Mouse (Mus musculus) erythroblast, adult 5-6 weeks (primary cell): Measurements from ENCODE around the gene Clnk. TPM values are rescaled to one million over a fixed set of nuclear protein-coding genes. Genes with fewer than 3 reads are reported as not detected.

Experiments
- ATAC-seq: replicated peaks from 2 replicates; pipeline ENCODE4 v1.8.0; 2016; ENCODE audit warnings: moderate number of reproducible peaks, mild to moderate bottlenecking, moderate TSS enrichment, inconsistent platforms; ENCODE audit not compliant: poor library complexity, low FRiP score, severe bottlenecking
- total RNA-seq, 2 experiments: library from RNA; stranded (forward) in 1 of 2; stranded (reverse) in 1 of 2; fragments of 150-400 nt in 1 of 2; fragments of 200-764, 138-1000 nt in 1 of 2; gene quantifications; 2 replicates each; pipeline versions ENCODE4 v1.2.3 to v1.2.4; 2015 to 2017; ENCODE audit warnings: low replicate concordance in 2 of 2

The Clnk gene
- total RNA-seq, 2 experiments from 2014 or later: not detected

DNA sequence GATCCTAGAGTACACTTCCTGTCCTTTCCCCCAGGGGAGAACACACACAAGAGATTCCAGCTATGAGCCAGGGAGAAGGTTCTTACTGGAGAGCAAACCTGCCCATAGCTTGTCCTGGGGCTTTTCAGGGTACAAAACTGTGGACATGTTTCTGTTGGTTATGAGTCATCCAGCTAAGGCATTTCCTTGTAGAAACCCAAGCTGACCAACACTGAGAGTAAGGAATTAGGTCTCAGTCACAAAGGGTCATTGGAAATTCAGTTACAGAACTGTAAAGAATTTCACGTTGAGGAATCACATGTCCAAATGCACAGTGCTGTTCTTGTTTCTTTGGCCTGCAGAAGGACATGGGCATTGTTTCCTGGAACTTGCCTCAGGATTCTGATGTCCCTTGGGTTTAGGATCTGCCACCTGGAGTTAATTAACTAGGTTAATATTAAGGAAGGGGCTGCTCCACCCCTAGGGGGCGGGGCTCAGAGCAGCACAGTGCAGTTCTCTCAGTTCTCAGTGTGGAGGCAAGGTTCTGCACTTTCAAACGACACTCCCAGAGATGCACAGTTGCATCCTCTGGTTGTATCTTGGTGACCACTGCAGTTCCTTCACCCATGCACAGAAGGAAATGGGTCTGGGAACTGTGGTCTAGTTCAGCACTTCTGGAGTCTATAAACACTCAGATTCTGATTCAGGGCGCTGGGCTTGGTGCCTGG lies 18.4 kb downstream of the Clnk start:
- ATAC-seq: no peak

DNA sequence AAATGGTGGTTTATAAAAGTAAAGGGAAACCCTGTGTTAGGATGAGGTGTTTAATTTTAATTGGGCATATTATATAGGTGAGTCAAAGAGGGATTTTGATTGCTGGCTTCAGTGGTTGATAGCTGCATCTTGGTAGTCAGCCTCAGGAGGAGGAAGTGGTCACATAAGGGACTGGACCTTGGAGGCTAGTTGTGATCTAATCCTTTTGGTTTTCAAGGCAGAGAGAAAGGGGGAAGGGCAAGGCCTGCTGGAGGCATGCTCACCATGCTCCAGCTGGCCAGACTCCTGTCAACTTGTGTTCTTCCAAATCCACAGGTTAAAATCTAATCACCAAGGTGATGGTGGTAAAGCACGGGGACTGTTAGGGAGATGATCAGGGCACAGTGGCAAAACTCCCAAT lies 19.0 kb downstream of the Clnk start:
- ATAC-seq: no peak

DNA sequence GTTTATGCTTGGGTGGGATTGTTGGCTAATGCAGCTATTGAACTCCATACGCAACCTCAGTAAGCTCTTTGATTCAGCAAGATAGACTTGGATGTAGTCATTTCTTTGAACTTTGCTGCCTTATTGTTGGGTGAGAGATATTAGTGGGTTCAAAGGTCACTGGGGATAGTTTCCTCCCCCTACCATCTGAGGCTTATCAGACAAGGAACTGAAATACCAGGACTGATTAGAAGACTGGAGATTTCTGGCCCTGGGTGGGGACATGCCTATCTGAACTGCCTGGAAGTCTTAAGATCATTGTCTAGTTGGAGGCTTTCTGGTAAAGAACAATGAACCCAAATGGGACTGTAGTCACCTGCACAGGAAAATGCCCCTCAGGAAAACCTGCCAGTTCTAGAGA lies 26.4 kb downstream of the Clnk start:
- no peak for ATAC-seq

DNA sequence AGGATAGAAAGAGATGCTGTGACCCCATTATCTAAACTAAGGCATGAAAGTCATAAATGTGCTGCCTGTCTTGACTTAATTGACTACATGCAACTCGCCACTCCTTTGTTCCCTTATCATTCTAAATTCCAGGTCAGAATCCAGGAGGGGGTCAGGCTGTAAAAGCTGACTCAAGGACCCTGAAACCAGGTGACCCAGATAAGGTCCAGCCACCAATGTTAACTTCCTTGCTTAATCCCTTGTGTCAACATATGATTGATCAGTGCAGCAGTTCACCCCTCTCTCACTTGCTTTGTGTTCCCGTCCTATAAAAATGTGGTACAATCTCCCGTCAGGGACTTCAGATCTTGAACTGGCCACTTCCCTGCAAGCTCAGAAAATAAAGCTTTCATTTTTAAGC lies 31.1 kb downstream of the Clnk start:
- ATAC-seq: no peak

DNA sequence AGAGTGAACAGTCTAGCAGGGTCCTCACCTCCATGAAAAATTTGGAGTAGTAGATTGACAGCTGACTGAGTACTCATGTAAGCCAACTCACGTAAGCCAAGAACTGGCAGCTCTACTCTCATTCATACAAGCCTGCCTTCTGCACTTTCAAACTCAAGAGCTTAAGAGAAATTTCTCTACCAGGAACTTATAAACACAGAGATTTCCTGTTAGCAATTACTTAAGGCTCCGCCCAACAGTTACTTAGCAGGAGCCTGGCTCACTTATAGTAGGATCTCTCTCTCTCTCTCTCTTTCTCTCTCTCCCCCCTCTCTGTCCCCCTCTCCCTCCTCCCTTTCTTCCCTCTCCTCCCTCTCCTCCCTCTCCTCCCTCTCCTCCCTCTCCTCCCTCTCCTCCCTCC lies 32.3 kb downstream of the Clnk start:
- ATAC-seq: no peak

DNA sequence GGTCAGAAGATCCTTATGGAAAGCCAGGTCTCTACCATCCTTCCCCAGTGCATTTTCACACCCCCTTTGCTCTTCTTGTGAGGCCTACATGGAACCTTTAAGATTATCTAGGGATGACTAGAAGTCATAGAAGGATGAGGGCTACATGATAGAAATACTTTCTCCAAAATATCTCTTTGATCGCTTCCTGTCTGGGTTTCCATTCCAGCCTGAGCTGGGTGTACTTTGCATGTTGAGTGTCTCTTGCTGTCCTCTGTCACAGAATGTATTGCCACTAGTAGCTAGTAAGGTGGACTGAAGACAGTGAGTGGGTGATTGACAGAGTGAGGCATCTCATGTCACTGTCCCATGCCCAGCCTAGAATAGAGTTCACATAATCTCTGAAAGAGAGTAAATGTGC lies 36.6 kb downstream of the Clnk start:
- ATAC-seq: no peak

DNA sequence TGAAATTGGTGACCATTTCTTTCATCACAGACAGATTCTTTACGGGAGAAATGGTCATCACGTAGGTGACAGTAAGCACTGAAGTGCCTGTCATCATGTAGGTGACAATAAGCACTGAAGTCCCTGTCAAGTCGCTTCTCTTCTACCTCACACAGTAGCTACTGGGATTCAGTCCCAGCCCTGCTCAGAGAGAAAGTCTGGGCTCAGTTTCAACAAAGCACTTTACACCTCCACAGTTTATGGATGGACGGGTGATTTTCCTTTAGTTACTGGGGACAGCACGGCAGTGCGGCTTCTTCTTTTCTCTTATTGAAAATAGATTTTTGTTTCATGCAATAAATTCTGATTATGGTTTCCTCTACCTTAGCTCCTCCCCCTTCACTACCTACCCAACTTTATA lies 49.3 kb downstream of the Clnk start:
- no peak for ATAC-seq

DNA sequence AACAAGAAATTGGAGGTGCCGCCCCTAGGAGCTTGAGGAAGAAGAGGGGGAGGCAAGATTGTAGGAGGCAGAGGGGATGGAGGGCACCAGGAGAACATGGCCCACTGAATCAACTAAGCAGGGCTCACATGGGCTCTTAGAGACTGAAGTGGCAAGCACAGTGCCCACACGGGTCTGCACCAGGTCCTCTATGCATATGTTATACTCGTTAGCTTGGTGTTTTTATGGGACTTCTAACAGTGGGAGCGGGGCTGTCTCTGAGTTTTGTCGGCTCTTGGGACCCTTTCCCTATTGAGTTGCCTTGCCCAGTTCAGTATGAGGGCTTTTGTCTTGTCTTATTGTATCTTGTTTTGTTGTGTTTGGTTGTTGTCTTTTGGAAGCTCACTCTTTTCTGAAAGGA lies 50.0 kb downstream of the Clnk start:
- no peak for ATAC-seq

DNA sequence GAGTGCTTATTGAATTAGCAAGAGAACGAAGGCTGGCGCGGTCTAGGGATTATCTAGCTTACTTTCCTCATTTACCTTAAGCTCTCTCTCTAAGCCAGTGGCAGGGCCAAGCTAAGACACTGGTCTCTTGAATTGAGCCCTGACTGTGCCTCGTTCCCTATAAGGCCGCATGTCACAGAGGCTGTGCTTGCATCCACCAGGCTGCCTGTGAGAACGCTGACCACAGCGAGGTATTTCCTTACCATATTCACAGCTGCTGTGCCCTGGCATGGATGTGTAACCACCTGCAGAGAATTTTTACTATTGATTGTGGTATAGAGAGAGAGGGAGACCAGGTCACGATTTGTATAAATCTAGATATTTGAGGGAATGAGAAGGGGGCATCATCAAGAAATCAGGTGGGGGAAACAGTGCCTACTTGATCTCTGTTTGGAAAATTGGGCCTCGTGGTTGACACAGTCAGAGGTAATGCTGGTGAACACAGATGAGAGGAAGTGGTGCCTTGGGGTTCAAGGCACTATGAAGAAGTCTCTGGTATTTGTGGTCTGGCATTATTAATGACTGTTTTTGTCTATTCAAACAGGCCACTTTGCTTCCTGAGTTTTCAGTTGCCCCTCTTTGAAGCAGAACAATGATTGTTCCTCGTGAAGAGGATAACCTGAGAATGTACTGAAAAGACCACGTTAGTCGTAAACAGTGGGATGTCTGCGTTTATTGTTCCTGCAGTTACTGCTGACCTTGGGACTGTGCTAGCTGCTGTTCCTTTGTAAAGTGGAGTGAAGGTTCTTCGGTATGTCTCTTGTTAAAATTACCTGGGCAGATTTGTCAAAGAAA lies 52.3 kb downstream of the Clnk start:
- no peak for ATAC-seq

DNA sequence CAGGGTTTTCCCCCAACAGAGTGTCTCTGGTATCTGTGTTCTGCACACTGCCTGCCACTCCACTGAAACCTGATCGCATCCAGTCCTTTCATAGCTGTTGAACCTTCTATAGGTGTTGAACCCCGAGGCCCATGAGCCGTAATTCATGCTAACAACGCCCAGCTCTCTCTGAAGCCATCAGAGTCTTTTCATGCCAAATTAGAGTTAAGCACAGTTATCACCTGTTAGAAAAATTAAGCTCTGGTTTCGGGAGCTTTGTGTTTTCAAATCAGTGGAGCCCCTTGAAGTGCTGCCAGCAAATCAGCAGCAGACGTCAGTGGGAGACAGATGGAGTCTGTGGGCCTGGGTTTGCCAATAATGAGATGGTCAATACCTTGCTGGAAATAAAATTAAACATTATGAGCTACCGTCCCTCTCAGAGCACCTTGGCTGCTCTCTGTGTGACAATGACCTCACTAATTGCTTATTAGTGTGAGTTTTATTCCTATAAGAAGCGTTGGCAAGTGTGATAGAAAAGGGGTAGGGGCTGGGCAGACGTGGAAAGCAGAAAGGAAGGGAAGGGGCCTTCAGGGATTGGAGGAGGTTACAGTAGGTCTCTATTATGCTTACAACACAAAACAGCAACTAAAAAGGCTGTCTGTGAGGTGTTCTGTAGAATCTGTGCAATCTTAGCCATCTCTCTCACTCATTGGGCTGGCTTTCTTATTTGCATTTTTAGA lies 63.1 kb downstream of the Clnk start:
- no peak for ATAC-seq

DNA sequence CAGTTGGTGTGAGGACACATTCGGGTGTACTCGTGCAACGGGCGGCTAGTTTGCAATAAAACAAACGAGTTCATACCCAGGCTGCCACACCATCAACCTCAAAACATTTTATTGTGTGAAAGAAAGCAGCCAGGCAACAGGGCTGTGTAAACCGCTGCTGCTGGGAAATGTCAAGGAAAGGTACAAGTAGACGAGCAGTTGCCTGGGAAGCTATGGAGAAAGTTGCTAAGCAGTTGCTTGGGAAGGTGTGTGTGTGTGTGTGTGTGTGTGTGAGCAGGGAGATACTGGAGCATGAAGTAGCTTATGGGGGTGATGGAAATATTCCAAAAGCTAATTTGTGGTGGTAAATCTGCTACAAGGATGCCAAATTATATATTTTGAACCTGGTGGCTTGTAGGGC lies 63.7 kb downstream of the Clnk start:
- ATAC-seq: no peak

DNA sequence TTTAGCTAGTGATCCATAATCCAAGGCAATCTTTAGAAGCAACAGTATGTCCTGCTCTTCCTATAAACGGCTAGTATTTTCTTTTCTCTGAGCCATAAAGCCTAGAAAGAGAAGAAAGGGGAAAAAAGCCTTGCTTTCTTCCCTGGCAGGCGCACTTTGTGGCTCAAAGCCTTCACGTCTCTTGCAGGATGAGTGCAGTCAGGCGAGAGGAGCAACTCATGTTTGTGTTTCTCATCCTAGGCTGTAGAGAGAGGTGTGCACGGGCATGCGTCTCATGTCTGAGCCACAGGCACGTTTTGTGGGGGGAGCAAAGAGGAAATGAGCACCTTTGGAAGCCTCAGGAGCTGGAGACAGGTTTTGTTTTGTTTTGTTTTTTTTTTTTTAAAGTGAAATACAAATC lies 64.2 kb downstream of the Clnk start:
- no peak for ATAC-seq

DNA sequence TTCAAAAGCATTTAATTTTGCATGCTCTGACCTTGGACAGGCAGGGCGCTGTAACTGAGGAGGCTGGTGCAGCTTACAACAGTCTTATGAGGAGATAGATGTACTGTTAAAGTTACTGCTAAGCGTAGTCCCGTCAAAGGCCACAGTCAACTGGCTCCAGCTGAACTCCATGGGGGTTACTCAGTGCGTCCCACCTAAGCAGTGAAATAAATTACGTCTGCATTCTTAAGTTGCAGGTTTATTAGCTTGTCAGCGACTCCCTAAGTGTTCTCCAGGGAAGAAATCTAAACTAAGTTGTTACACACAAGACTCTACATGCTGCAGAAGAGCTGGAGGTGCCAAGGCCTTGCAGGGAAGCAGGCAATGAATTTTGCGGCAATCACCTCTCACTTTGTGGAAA lies 77.7 kb downstream of the Clnk start:
- no peak for ATAC-seq

DNA sequence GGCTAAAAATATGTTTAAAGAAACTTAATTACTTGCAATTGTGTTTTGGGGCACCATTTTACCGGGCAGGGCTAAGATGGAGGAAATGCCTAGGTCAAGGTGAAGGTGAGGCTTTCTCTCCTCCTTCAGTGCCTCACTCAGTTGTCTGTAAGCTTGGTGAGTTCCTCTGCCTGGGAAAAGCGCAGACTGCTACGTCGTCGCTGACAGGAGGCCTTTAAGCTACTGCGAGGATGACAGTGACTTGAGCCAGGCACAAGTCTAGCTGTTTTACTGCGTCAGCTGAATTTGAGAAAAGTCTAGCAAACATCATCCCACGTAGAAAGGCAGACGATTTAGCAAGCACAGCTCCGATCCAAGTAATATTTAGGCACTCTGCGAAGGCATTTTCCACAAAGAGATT lies 81.5 kb downstream of the Clnk start:
- no peak for ATAC-seq

DNA sequence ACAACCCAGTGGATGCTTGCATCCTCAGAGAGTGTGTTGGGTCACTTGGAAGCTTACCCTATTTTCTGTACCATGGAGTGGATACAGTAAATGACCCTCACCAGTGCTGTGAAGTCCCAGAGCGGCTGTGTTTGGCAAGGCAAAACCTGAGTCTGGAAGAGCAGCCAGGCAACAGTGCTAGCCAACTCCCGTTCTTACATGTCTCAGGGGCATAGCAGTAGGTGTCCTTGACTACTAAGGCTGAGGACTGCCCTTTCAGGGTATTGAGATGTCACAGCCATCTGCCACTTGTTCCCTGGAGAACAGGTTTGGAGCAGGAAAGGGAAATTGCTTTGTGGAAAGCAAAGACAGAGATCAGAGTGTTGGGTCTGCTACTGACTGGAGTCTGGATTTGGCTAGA lies 85.5 kb downstream of the Clnk start:
- no peak for ATAC-seq

DNA sequence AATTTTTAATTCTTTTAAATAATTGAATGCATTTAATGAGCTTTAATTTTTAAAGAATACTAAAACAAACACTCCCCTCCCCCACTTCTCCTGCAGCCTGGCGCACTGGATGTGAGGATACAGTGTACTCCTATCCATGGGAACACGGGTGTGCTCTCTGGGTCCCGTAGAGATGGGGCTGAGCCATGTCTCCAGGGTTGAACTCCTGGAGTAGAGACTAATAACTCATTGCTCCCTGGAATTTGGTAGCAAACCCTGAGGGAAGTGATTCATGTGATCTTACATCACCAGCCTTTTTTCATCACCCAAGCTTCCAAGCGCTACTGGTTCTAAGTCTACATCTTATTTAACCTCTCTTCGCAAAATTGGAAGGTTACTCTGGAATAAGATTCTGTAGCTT lies 87.8 kb downstream of the Clnk start:
- no peak for ATAC-seq

DNA sequence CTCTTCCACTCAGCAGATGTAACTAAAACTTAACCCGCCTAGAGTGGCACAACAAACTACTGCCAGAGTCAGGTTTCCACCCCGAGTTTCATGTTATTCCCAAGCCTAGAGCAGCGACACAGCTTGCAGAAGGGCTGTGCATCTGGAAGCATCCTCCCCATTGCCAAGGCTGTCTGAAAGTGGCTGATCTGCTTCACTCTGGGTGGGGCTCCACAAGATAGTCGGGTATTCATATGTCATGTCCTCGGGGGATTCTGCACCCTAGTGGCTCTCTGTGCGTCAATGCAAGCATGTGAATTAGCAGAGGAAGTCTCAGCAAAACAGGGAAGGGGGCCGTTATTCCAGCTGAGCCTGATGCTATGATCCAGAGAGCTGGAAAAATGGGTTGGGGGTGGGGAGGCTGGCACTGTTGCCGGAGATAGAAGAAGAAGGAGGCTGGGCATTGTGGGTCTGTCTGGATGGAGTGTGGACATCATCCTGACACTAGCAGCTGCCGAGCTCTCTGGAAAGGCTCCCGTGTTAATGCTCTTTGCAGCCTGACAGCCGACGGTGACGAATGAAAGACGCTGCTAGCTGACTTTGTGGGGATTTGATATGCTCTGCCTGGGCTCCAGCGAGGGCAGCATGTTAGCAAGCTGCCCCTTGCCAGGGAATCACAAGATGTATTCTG lies 88.6 kb downstream of the Clnk start:
- ATAC-seq: no peak

DNA sequence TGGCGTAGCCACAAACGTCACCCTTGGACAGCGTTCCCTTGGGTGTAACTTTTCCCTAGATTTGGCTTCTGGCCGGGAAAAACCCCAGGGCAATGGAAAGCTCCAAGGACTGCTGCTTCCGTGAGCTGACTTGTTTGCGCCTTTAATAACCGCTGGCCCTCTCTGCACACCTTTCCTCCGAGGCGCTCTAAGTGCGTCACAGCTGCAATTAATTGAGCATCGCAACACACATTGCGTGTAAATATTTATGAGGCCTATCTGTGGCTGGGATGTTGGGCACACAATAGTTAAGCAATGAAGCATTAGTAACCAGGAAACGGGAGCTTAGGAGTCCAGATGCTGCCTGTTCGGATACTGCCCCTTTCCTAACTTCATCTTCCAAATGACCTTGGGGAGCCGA lies 90.5 kb downstream of the Clnk start:
- no peak for ATAC-seq

DNA sequence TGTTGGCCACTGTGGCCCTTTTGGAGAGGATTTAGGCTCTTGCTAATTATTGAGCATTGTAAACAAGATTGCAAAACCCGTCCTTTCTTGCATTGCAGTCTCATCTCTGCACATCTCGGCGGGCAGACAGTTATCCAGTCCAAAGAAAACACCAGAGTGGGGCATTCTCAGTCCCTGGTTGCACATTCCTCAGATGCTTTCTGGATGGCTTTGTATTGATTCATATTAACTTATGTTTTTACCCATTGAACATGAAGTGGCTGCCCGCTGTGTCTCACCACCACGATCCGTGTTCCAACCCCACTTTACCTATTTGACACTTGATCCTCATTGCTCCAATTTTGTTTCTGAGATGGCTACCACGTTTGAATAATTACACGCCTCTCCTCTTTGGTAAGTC lies 90.9 kb downstream of the Clnk start:
- ATAC-seq: no peak

DNA sequence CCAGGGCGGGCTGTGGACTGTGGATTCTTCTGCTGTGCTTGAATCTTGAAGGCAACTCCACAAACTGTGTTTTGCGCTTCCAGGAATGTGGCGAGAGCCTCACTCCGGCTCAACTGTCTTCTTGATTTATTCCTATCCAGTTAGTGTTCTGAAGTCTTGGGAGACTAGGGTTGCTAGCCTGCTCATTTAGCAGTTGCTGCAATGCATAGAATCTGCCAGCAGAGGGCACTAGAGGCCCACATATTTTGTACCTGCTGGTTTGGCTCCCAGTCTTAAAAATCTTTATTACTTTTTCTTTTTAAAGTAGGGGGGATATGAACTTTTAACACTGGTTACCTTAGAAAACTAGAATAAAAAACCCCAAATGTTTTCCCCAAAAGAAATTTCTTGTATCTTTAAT lies 94.8 kb downstream of the Clnk start:
- ATAC-seq: no peak
